Mouse (Mus musculus) cerebellum, adult 2 months (tissue): Measurements from ENCODE around the gene Afap1.

Experiments used
- CTCF ChIP-seq: fragments of 200-500 bp; IDR thresholded peaks from 2 replicates; pipeline ENCODE4 v1.5.1; 2011; ENCODE audit warnings: low read depth, mild to moderate bottlenecking, control low read depth, low read length, moderate library complexity, borderline replicate concordance; ENCODE audit not compliant: insufficient read depth
- POLR2A ChIP-seq: fragments of 200-500 bp; IDR thresholded peaks from 2 replicates; pipeline ENCODE4 v1.6.1; 2011; ENCODE audit warnings: low read length, control low read depth, borderline replicate concordance; ENCODE audit not compliant: insufficient read depth

- TF ChIP-seq POLR2A (no peak), CTCF (no peak)
Observed at GRCm38 (mm10) chr5:35963635-35964034, 70.5 kb downstream of the Afap1 start.
